Mouse (Mus musculus): ENCODE data around the gene Ntng2. TPM values are rescaled to one million over a fixed set of nuclear protein-coding genes. Genes with fewer than 3 reads are reported as not detected.

Ntng2 gene
- total and polyA plus RNA-seq, 2 experiments from 2014 or later: 8.7 to 52.4 TPM

- no peak for TF ChIP-seq CTCF (IDR thresholded peaks at IDR 0.05)
These were observed 34.0 kb downstream of the Ntng2 start for GRCm38 (mm10) chr2:29218831-29219230.

GRCm38 (mm10) chr2:29217897-29218296, 34.9 kb downstream of the Ntng2 start:
- peak; percentile 85 for DNase-seq (ENCODE audit: low spot score)
- Histone ChIP-seq H3K4me1 (ENCODE audit: insufficient read depth, low read length) (no peaks in the 10 kb centered on the region), H3K27ac (ENCODE audit: low read depth, low read length) (no peak overlapping the region), H3K9ac (replicated peaks; ENCODE audit: low read length, poor library complexity, severe bottlenecking) (no peak overlapping the region), H3K36me3 (ENCODE audit: insufficient read depth, low read length) (no peaks in the 10 kb centered on the region), H3K4me3 (ENCODE audit: low read depth, low read length) (no peak overlapping the region), H3K4me2 (ENCODE audit: low read depth, low read length, poor library complexity, severe bottlenecking) (no peak overlapping the region), H3K9me3 (ENCODE audit: low read length) (no peaks in the 10 kb centered on the region), H3K27me3 (ENCODE audit: insufficient read depth, low read length) (no peaks in the 10 kb centered on the region)
- WGBS: 57% methylated on average over 10 of the region's 10 CpGs
- ATAC-seq (ENCODE audit: low FRiP score): peak; percentile 84
- TF ChIP-seq CTCF (IDR thresholded peaks at IDR 0.05): peak; percentile 56

More at GRCm38 (mm10) chr2:29218831-29219230, 34.0 kb downstream of the Ntng2 start:
- Histone ChIP-seq H3K36me3 (ENCODE audit: insufficient read depth, low read length) (no peaks in the 10 kb centered on the region), H3K27me3 (ENCODE audit: insufficient read depth, low read length) (no peaks in the 10 kb centered on the region), H3K4me3 (ENCODE audit: low read depth, low read length) (no peak overlapping the region), H3K4me2 (ENCODE audit: low read depth, low read length, poor library complexity, severe bottlenecking) (no peak overlapping the region), H3K9me3 (ENCODE audit: low read length) (no peaks in the 10 kb centered on the region), H3K4me1 (ENCODE audit: insufficient read depth, low read length) (no peaks in the 10 kb centered on the region), H3K9ac (replicated peaks; ENCODE audit: low read length, poor library complexity, severe bottlenecking) (no peak overlapping the region), H3K27ac (ENCODE audit: low read depth, low read length) (no peak overlapping the region)
- DNase-seq (ENCODE audit: low spot score) (no peak), ATAC-seq (ENCODE audit: low FRiP score) (no peak)
- WGBS: 92% methylated on average over 5 of the region's 5 CpGs

GRCm38 (mm10) chr2:29217042-29217441, 35.8 kb downstream of the Ntng2 start:
- ATAC-seq (ENCODE audit: low FRiP score) (no peak), DNase-seq (ENCODE audit: low spot score) (no peak)
- Histone ChIP-seq H3K27me3 (ENCODE audit: insufficient read depth, low read length) (no peaks in the 10 kb centered on the region), H3K4me3 (ENCODE audit: low read depth, low read length) (no peak overlapping the region), H3K4me2 (ENCODE audit: low read depth, low read length, poor library complexity, severe bottlenecking) (no peak overlapping the region), H3K36me3 (ENCODE audit: insufficient read depth, low read length) (no peaks in the 10 kb centered on the region), H3K27ac (ENCODE audit: low read depth, low read length) (no peak overlapping the region), H3K9ac (replicated peaks; ENCODE audit: low read length, poor library complexity, severe bottlenecking) (no peak overlapping the region), H3K9me3 (ENCODE audit: low read length) (no peaks in the 10 kb centered on the region), H3K4me1 (ENCODE audit: insufficient read depth, low read length) (no peaks in the 10 kb centered on the region)
- TF ChIP-seq CTCF (IDR thresholded peaks at IDR 0.05): no peak
- 84% methylated on average over 5 of the region's 5 CpGs for WGBS

GRCm38 (mm10) chr2:29216286-29217012, 36.4 kb downstream of the Ntng2 start:
- no peaks in the 10 kb centered on the region for H3K4me1 ChIP-seq (ENCODE audit: insufficient read depth, low read length)
- H3K4me2 ChIP-seq (ENCODE audit: low read depth, low read length, poor library complexity, severe bottlenecking): no peak overlapping the region
- no peak overlapping the region for H3K27ac ChIP-seq (ENCODE audit: low read depth, low read length)
- WGBS: 43% methylated on average over 8 of the region's 8 CpGs
- no peaks in the 10 kb centered on the region for H3K9me3 ChIP-seq (ENCODE audit: low read length)
- DNase-seq (ENCODE audit: low spot score): peak; percentile 48
- peak; percentile 59 for TF ChIP-seq CTCF (IDR thresholded peaks at IDR 0.05)
- ATAC-seq (ENCODE audit: low FRiP score): no peak
- H3K27me3 ChIP-seq (ENCODE audit: insufficient read depth, low read length): no peaks in the 10 kb centered on the region
- no peak overlapping the region for H3K4me3 ChIP-seq (ENCODE audit: low read depth, low read length)
- no peak overlapping the region for H3K9ac ChIP-seq (replicated peaks; ENCODE audit: low read length, poor library complexity, severe bottlenecking)
- no peaks in the 10 kb centered on the region for H3K36me3 ChIP-seq (ENCODE audit: insufficient read depth, low read length)

GRCm38 (mm10) chr2:29206156-29206555, 46.6 kb downstream of the Ntng2 start:
- H3K27ac ChIP-seq (ENCODE audit: low read depth, low read length): no peak overlapping the region
- H3K4me3 ChIP-seq (ENCODE audit: low read depth, low read length): no peak overlapping the region
- ATAC-seq (ENCODE audit: low FRiP score) (peak; percentile 52; the same call in 1 of the 2 replicates), DNase-seq (ENCODE audit: low spot score) (no peak)
- H3K4me2 ChIP-seq (ENCODE audit: low read depth, low read length, poor library complexity, severe bottlenecking): no peak overlapping the region
- no peak for TF ChIP-seq CTCF (IDR thresholded peaks at IDR 0.05)
- no peak overlapping the region for H3K9ac ChIP-seq (replicated peaks; ENCODE audit: low read length, poor library complexity, severe bottlenecking)
- WGBS: 23% methylated on average over 8 of the region's 8 CpGs
- no peaks in the 10 kb centered on the region; the same call in 1 of the 2 replicates for H3K4me1 ChIP-seq (ENCODE audit: insufficient read depth, low read length)
- H3K36me3 ChIP-seq (ENCODE audit: insufficient read depth, low read length): no peaks in the 10 kb centered on the region
- no peaks in the 10 kb centered on the region for H3K27me3 ChIP-seq (ENCODE audit: insufficient read depth, low read length)
- no peaks in the 10 kb centered on the region for H3K9me3 ChIP-seq (ENCODE audit: low read length)

GRCm38 (mm10) chr2:29201223-29201955, 51.4 kb downstream of the Ntng2 start:
- ATAC-seq (ENCODE audit: low FRiP score) (no peak), DNase-seq (ENCODE audit: low spot score) (no peak)
- H3K4me3 ChIP-seq (ENCODE audit: low read depth, low read length): no peak overlapping the region
- no peak overlapping the region for H3K4me2 ChIP-seq (ENCODE audit: low read depth, low read length, poor library complexity, severe bottlenecking)
- no peak for TF ChIP-seq CTCF (IDR thresholded peaks at IDR 0.05)
- 24% methylated on average over 11 of the region's 11 CpGs for WGBS
- H3K36me3 ChIP-seq (ENCODE audit: insufficient read depth, low read length): no peaks in the 10 kb centered on the region
- no peaks in the 10 kb centered on the region for H3K27me3 ChIP-seq (ENCODE audit: insufficient read depth, low read length)
- H3K4me1 ChIP-seq (ENCODE audit: insufficient read depth, low read length): no peaks in the 10 kb centered on the region; the same call in 1 of the 2 replicates
- H3K27ac ChIP-seq (ENCODE audit: low read depth, low read length): no peak overlapping the region
- H3K9ac ChIP-seq (replicated peaks; ENCODE audit: low read length, poor library complexity, severe bottlenecking): no peak overlapping the region
- no peaks in the 10 kb centered on the region for H3K9me3 ChIP-seq (ENCODE audit: low read length)
